Mouse (Mus musculus) splenic B cell, adult 2 months (primary cell): ENCODE measurements around the gene Krt7.

Source experiments
- DNase-seq: peaks from one replicate; pipeline ENCODE4 v3.0.0-alpha.2; 2011; ENCODE audit warnings: low read depth, low spot score
- H3K27me3 ChIP-seq: 2 replicates; pipeline ENCODE4 v1.6.1; 2012; ENCODE audit warnings: mild to moderate bottlenecking, low read length, moderate library complexity, mixed read lengths; ENCODE audit not compliant: control insufficient read depth, poor library complexity, insufficient read depth, severe bottlenecking
- H3K36me3 ChIP-seq: 2 replicates; pipeline ENCODE4 v1.6.1; 2012; ENCODE audit warnings: mild to moderate bottlenecking, low read length, moderate library complexity, mixed read lengths; ENCODE audit not compliant: control insufficient read depth, poor library complexity, insufficient read depth, severe bottlenecking

Gene Krt7

DNA sequence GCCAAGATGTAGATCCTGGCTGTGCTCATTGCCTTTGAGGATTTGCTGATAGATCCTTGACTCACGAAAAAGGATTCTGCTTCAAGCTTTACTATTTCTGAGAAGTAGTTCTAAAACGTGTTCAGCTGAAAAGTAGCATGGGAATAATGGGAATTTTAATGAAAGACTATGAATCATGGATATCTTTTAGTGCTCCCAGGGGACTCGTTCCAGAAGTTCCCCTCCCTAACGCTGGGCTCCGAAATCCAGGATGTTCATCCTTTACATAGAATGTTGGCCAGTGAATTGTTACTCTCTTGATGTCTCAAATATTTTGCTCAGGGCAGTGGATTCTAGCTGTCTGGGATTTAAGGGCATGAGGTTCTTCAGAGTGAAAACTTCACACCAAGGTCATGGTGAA is 18.6 kb upstream of the Krt7 start:
- Histone ChIP-seq H3K27me3 (no peaks in the 10 kb centered on the region), H3K36me3 (no peaks in the 10 kb centered on the region)
- DNase-seq: no peak

DNA sequence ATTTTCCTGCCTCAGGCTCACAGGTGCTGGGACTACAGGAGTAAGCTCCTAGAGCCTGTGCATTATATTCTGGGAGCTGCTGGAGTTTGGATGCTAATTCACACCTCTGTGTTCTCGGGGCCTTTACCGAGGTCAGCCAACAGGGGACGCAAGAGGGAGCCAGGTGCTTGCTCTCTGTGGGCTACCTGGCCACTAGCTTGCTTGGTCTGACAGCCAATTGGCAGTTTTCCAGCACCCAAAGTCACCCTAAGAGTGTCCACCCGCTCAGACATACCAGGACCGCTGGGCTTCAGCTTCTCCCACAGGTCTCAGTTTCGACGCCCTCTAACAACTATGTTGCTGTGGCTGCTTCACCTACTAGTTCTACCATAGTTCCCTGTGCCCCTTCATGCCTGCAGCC is 15.9 kb upstream of the Krt7 start:
- DNase-seq: no peak
- no peaks in the 10 kb centered on the region for H3K36me3 ChIP-seq
- no peaks in the 10 kb centered on the region for H3K27me3 ChIP-seq

DNA sequence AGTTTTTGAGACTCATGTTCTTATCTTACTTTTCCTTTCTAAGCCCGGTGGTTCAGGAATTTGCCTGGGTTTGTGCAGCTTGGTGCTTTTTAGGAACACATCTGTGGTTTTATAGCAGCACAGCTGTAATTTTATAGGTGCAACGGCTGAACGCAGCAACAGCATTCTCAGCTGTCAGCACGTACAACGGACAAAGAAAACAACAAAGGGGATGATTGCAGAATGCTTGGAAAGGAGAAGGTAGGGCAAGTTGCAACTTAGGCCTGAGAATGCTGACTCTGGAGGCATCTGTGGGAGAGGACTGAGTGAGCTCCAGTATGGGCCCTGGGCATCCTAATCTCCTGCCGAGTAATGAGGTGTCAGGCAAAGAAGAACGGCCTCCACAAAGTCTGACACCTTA is 14.4 kb upstream of the Krt7 start:
- Histone ChIP-seq H3K36me3 (no peaks in the 10 kb centered on the region), H3K27me3 (no peaks in the 10 kb centered on the region)
- no peak for DNase-seq

DNA sequence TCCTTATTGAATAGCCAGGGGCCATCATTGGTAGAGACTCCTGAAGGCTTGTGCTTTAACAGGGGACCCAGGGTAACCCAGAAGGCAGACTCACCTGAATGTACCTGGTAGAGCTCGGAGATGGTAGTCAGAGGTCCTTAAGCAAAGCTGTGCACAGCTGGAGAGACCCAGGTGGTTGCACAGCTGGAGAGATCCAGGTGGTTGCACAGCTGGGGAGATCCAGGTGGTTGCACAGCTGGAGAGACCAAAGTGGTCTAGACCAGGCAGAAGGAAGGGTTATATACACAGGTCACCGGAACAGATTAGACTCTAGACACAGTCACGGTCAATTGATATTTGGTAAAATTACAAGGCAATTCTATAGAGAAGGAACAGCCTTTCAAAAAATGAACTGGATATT is 13.9 kb upstream of the Krt7 start:
- Histone ChIP-seq H3K27me3 (no peaks in the 10 kb centered on the region), H3K36me3 (no peaks in the 10 kb centered on the region)
- DNase-seq: no peak

DNA sequence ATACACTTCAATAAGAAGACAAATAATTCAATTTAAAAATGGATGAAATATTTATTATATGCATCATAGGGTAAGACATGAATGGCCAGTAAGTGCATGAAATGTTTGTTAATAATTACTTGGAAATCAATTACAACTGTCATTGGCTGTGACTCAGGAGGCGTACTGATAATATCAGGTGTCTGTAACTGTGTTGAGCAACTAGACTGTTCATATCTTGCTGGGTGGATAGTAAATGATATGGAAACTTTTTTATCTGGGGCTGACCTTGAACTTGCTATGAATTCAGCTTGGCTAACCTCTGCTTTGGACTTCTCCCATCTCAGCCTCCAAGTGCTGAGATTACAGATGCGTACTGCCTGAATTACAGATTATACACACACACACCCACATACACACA is 13.2 kb upstream of the Krt7 start:
- no peak for DNase-seq
- Histone ChIP-seq H3K27me3 (no peaks in the 10 kb centered on the region), H3K36me3 (no peaks in the 10 kb centered on the region)

DNA sequence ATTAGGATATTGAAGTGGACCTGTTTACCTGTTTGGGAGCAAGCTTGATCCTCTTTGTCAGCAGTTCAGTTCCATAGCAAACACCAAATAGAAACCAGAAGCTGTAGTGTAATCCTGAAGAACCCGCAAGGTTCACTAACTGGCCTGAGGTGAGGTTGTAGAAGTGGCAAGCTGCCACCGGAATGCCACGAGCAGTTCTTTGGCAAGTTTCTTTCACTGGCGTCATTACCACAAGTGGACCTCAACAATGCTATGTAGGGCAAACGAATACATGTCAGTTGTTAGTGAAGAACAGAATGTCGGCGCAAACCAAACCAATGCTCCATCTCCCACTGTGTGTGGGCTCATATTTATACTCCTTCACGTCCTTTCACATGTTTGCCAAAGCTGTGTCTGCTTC is 12.6 kb upstream of the Krt7 start:
- Histone ChIP-seq H3K36me3 (no peaks in the 10 kb centered on the region), H3K27me3 (no peaks in the 10 kb centered on the region)
- DNase-seq: no peak

DNA sequence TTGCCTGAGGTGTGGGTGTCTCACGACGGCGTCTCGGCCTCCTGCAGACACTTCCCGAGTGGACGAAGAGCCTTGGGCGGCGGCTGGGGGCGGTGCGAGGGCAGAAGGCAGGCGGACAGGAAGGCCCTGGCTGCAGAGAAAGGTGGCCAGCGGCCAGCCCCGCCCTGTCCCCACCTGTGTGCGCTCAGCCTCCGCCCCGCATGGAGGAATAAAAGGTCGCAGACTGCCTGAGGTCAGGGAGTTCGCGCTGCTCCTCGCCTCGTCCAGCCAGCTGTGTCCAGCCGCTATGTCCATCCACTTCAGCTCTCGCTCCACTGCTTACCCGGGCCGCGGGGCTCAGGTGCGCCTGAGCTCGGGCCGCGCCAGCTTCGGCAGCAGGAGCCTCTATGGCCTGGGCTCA is 1.3 kb downstream of the Krt7 start:
- no peaks in the 10 kb centered on the region for H3K27me3 ChIP-seq
- DNase-seq: no peak

DNA sequence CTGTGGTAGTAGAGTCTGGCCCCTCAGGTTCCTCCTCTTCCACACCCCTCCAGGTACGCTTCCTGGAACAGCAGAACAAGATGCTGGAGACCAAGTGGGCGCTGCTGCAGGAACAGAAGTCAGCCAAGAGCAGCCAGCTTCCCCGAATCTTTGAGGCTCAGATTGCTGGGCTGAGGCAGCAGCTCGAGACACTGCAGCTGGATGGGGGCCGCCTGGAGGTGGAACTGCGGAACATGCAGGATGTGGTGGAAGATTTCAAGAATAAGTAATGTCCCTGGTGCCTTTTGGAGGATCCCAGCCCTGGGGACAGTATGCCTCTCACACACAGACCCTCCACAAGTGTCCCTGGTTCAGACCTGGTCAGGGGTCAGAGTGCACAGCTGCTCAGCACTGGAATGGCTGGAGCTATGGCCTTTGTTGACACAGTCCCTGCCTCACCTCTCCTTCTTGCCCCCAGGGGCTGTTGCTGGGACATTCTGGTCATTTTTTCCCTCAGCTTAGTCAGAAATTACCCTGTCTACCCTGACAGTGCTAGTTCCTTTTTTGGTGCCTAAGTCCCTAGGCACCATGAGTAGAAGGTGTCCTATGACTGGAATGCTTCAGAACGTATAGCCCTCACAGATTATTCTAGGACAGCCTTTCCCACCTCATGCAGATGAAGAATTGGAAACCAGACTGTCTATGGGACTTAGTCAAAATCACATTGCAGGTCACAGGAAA is 3.2 kb downstream of the Krt7 start:
- Histone ChIP-seq H3K27me3 (no peaks in the 10 kb centered on the region), H3K36me3 (no peaks in the 10 kb centered on the region)
- DNase-seq: no peak

More for the DNA sequence above, 1.3 kb downstream of the Krt7 start:
- no peaks in the 10 kb centered on the region for H3K36me3 ChIP-seq

DNA sequence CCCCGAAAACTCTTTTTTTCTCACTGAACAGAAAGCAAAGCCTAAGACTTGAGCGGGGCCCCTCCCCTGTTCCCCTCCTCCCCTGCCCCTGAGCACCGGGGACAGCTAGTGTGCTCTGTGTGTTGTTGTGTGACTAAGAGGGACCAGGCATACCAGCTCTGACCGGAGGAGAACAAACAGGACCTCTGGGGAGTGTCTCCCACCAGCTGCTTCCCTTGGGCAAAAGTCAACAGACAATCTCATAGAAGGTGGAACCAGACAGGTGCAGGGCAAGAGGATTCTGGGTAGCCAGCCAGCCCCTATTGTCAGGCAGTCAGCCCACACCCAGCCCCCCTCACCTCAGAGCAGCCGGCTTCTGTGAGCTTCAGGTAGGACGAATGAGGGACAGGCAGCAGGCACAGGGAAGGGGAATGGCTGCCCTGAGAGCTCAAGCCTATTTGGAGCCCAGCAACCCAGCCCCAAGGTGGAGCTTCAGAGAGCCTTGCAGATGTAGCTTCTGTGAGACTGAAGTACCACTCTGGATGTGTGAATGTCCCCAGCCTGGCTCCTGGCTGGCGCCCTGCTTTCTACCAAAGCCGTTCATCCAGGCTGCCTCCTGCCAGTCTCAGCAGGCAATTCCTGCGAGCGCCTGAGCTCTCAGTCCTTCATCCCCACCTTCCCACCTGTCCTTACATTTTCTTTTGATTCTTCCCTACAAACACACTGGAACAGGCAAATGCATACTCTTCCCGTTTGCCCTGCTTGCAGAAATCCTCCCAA is 4.1 kb downstream of the Krt7 start:
- Histone ChIP-seq H3K36me3 (no peaks in the 10 kb centered on the region), H3K27me3 (no peaks in the 10 kb centered on the region)
- no peak for DNase-seq

DNA sequence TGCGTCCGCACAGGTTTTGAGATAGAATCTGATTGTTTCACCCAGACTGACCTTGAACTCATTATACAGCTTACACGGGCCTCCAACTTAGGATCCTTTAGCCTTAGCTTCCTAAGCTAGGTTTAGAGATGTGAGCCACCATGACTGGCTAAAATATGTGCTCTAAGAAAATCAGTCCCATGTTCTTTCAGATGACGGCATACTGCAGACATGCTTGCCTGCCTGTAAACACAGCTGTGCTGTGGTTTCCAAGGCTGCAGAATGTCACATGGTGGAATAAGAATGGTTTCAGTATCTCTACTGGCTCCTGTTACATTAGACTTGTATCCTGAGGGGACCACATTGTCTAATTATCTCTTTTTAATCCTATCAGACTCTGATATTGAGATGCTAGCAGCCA is 8.1 kb downstream of the Krt7 start:
- no peak for DNase-seq
- H3K27me3 ChIP-seq: no peaks in the 10 kb centered on the region
- no peaks in the 10 kb centered on the region for H3K36me3 ChIP-seq

DNA sequence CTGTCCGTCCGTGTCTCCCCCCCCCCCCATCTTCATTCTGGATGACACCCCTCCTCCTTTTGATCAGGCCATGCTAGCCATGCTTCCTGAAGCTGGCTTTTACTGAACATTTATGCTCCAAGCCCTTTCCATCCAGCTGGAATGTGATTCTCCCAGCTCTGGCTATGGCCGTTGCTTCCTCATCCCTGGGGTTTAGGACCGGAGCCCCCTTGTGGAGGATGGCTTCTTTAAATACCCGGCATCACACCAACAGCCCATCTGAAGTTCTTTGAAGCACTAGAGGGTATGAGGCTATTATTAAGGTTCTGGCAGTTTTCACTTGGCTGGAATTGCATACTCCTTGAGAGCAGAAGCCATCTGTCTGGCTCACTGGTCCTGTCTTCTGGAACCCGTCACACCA is 10.1 kb downstream of the Krt7 start:
- no peaks in the 10 kb centered on the region for H3K27me3 ChIP-seq
- no peaks in the 10 kb centered on the region for H3K36me3 ChIP-seq
- DNase-seq: no peak

DNA sequence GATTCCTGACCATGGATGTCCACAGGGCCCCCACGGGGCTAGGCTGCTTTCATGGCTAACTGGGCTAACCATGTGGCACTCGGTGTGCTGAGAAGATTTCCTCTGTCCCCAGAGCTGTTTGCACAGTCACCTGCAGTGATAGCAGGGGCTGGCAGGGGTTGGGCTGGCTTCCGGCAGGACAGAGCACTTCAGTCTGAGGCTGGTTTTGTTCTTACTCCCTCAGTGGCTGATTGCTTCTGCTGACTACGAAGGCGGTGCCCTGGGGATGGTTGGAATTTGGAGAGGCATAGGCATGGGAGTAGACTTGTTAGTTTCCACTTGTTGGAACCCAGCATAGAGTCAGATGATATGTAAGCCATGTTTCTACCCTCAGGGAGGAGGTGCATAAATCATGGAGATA is 14.1 kb downstream of the Krt7 start:
- Histone ChIP-seq H3K27me3 (no peaks in the 10 kb centered on the region), H3K36me3 (no peaks in the 10 kb centered on the region)
- no peak for DNase-seq

DNA sequence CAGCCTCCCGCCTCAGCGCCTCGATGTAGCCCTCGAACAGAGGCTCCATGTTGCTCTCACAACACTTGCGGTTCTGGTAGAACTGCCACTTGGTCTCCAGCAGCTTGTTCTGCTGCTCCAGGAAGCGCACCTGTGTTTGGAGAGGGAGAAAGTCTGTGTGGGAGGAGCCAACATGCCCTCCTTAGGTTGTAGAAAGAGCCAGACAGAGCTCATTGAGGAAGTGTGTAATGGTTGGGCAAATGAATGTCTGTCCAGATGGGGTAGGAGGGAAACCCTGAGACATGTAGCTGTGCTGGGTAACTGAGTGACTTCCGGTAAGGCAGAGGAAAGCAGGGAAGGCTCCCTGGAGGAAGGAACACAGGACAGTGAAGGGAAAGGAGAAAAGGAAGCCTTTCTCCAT is 25.8 kb downstream of the Krt7 start:
- DNase-seq: no peak
- no peaks in the 10 kb centered on the region for H3K36me3 ChIP-seq
- H3K27me3 ChIP-seq: no peaks in the 10 kb centered on the region

DNA sequence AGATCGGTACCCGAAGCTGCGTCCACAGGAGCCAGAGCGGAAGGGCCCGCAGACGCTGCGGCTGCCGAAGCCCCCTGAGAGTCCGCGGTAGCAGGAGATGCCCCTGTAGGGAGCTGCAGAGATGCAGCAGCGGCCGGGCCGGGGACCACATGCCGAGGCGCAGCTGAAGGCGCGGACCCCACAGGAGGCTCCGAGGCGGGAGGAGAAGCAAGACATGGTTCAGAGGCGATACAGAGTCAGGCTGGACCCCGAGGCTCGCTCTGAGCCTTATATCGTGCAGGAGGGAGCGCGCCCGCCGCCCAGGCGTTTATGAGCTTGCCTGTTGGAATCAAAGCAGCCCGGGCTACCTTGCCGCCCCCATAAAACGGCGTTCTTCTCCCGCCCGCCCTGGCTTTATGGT is 27.7 kb downstream of the Krt7 start, which contains the start of gene Krt87:
TSS of gene Krt87 (minus strand) at position 250 of the 400 bp plus-strand sequence.
- no peaks in the 10 kb centered on the region for H3K27me3 ChIP-seq
- H3K36me3 ChIP-seq: no peaks in the 10 kb centered on the region
- no peak for DNase-seq

DNA sequence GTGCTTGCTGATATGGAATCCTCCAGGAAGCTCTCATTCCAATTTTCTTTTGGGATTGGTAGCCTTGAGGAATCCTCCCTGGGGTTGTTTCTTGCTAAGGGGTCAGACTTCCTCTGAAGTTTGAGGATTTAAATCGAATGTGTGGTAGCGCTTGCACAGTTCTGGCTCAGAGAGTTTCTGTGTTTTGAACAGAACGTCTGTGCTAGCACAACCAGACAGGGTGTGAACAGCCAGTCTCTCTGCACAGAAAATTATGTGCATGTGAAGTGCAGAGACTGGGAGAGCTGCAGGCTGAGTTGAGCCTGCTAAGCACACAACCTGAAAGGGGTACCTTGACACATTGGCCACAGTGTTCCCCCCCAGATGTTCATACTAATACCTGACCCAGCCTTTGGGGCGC is 30.0 kb downstream of the Krt7 start:
- Histone ChIP-seq H3K27me3 (no peaks in the 10 kb centered on the region), H3K36me3 (no peaks in the 10 kb centered on the region)
- DNase-seq: no peak
